Mouse (Mus musculus) small intestine, adult 2 months (tissue): ENCODE results near the gene Tnfrsf18.

Experiments
- CTCF ChIP-seq: fragments of 200-500 bp; IDR thresholded peaks from 2 replicates; pipeline ENCODE4 v1.5.1; 2012; ENCODE audit warnings: low read depth, mild to moderate bottlenecking, control low read depth, inconsistent platforms, low read length, moderate library complexity, mixed read lengths; ENCODE audit not compliant: insufficient replicate concordance, insufficient read length; ENCODE audit errors: extremely low read depth
- POLR2A ChIP-seq: fragments of 200-500 bp; IDR thresholded peaks from 2 replicates; pipeline ENCODE4 v1.6.1; 2012; ENCODE audit warnings: low read depth, mild to moderate bottlenecking, control low read depth, inconsistent platforms, low read length, moderate library complexity

DNA sequence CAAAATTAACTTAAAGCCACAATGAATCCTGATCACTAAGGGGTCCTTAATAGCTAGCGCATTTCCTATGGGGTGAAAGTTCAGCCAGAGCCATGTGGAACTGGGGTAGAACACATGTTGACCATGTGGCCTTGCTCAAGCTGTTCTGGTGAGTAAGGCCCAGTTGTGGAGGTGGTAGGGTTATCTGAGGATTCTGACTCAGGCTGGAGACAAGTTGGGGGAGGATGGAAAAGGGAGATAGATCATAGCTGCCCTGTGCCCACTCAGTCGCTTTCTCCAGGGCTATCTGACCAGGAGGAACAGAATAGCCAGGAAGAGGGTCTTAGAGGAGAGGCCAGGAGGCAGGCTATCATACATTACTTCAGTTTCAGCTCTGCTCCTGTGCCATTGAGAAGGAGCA lies 11.5 kb upstream of the Tnfrsf18 start:
- TF ChIP-seq CTCF (no peak), POLR2A (no peak)
